8 mouse cellular contexts compared by ENCODE assay signal in genomic region chr12:49384876-49385630, GRCm38 (mm10). TPM values are rescaled to one million over a fixed set of nuclear protein-coding genes. Genes with fewer than 3 reads are reported as not detected.
DNase-seq lines count a peak whose midpoint lies in the region; ATAC-seq and TF ChIP-seq lines count a peak whose summit lies in the region.

Gene Gm43517 (plus strand): TSS chr12:49385174.

- no peaks in the 10 kb centered on the region for H3K36me3 ChIP-seq in megakaryocyte, embryonic 14.5 days (replicated peaks; ENCODE audit: low read length)
- no peaks in the 10 kb centered on the region for H3K36me3 ChIP-seq in embryonic facial prominence, embryonic 15.5 days
- H3K36me3 ChIP-seq in midbrain, embryonic 13.5 days: no peaks in the 10 kb centered on the region

- DNase-seq in layer of hippocampus, adult 2 months (ENCODE audit: low spot score in 2 of 2): no peak
- DNase-seq in yolk sac, embryonic 10.5 days (ENCODE audit: low spot score): no peak
- no peak for DNase-seq in urinary bladder, postnatal 14 days (ENCODE audit: low spot score)
- DNase-seq in gastrocnemius, adult 8-10 months (ENCODE audit: low spot score in 2 of 2): no peak

- peak within 1 kb of the TSS; percentile 49 for H3K4me2 ChIP-seq in embryonic facial prominence, embryonic 15.5 days (replicated peaks)
- peak within 1 kb of the TSS; percentile 48 for H3K4me2 ChIP-seq in midbrain, embryonic 13.5 days (replicated peaks)

- H3K9ac ChIP-seq in embryonic facial prominence, embryonic 15.5 days: no peak within 1 kb of the TSS
- peak within 1 kb of the TSS; percentile 37; the same call in 1 of the 2 replicates for H3K9ac ChIP-seq in midbrain, embryonic 13.5 days (replicated peaks)

- no peak for ATAC-seq in megakaryocyte, adult 5-6 weeks (ENCODE audit: poor library complexity, severe bottlenecking)
- ATAC-seq in embryonic facial prominence, embryonic 15.5 days (ENCODE audit: insufficient number of reproducible peaks, low FRiP score, low TSS enrichment, low read depth): no peak
- peak; percentile 40 for ATAC-seq in midbrain, embryonic 13.5 days

- 1% methylated on average over 64 of the region's 75 CpGs for WGBS in embryonic facial prominence, embryonic 15.5 days
- WGBS in midbrain, embryonic 13.5 days: 1% methylated on average over 75 of the region's 75 CpGs

- peak; percentile 57 for TF ChIP-seq CTCF in layer of hippocampus, adult 2 months (conservative IDR thresholded peaks at IDR 0.05)

- peaks cover 15% of the 10 kb centered on the region for H3K9me3 ChIP-seq in megakaryocyte, embryonic 14.5 days
- no peaks in the 10 kb centered on the region for H3K9me3 ChIP-seq in embryonic facial prominence, embryonic 15.5 days (replicated peaks)
- no peaks in the 10 kb centered on the region for H3K9me3 ChIP-seq in midbrain, embryonic 13.5 days

- H3K4me3 ChIP-seq in megakaryocyte, embryonic 14.5 days (replicated peaks): peak within 1 kb of the TSS; percentile 72
- peak within 1 kb of the TSS; percentile 40 for H3K4me3 ChIP-seq in embryonic facial prominence, embryonic 15.5 days (replicated peaks)
- peak within 1 kb of the TSS; percentile 89 for H3K4me3 ChIP-seq in layer of hippocampus, adult 2 months
- peak within 1 kb of the TSS; percentile 33 for H3K4me3 ChIP-seq in midbrain, embryonic 13.5 days (replicated peaks)

- peaks cover 25% of the 10 kb centered on the region for H3K4me1 ChIP-seq in megakaryocyte, embryonic 14.5 days
- peaks cover 20% of the 10 kb centered on the region for H3K4me1 ChIP-seq in embryonic facial prominence, embryonic 15.5 days
- peaks cover 11% of the 10 kb centered on the region; the same call in 1 of the 2 replicates for H3K4me1 ChIP-seq in midbrain, embryonic 13.5 days (replicated peaks)

- H3K27ac ChIP-seq in embryonic facial prominence, embryonic 15.5 days (replicated peaks): no peak within 1 kb of the TSS
- H3K27ac ChIP-seq in layer of hippocampus, adult 2 months: peak within 1 kb of the TSS; percentile 100
- peak within 1 kb of the TSS; percentile 51; the same call in 1 of the 2 replicates for H3K27ac ChIP-seq in midbrain, embryonic 13.5 days

- peaks cover 73% of the 10 kb centered on the region for H3K27me3 ChIP-seq in megakaryocyte, embryonic 14.5 days (replicated peaks)
- peaks cover 74% of the 10 kb centered on the region for H3K27me3 ChIP-seq in embryonic facial prominence, embryonic 15.5 days
- H3K27me3 ChIP-seq in midbrain, embryonic 13.5 days: peaks cover 79% of the 10 kb centered on the region

RNA-seq across cellular contexts. Expression of gene Gm43517, which starts in this region (rescaled TPM):
- polyA plus RNA-seq in megakaryocyte, embryonic 14.5 days (2012; ENCODE audit: insufficient read depth, low replicate concordance): not detected in 2 replicates
- total RNA-seq in megakaryocyte, adult 5-6 weeks (2015): not detected in 2 replicates
- not detected in 2 replicates for total RNA-seq in megakaryocyte, adult 5-6 weeks (2017)
- 0.05 TPM in 1 of 2 replicates, not detected in the other for polyA plus RNA-seq in embryonic facial prominence, embryonic 15.5 days (2015; fragmentation: Nextera tagmentation; extraction: Ambion mirVana)
- total RNA-seq in layer of hippocampus, adult 2 months (2021): 10 to 100 TPM; 11.7 to 12.8 TPM
- 0.15 TPM in 1 of 2 replicates, not detected in the other for polyA plus RNA-seq in midbrain, embryonic 13.5 days (2015; fragmentation: Nextera tagmentation; extraction: Ambion mirVana)
- total RNA-seq in gastrocnemius, adult 8-10 months (2022): not detected

Comparison
In these comparisons a context has a peak if more than half of its experiments do, and no peak if none do; other contexts are left out.
1. RNA of gene Gm43517 (total RNA-seq): 11.7 to 12.8 TPM in layer of hippocampus, adult 2 months; not detected in megakaryocyte, adult 5-6 weeks and not detected in gastrocnemius, adult 8-10 months; every median in the first group is over 10 times any median in the second.
2. Peak in ATAC-seq, H3K4me3 ChIP-seq, H3K27ac ChIP-seq, H3K9ac ChIP-seq and H3K4me2 ChIP-seq in midbrain, embryonic 13.5 days; RNA of the gene not detected or under 1 TPM.
3. H3K4me3 ChIP-seq: peak in every context shown above with its lines; median percentile 89 in layer of hippocampus, adult 2 months; 72 in megakaryocyte, embryonic 14.5 days; 40 in embryonic facial prominence, embryonic 15.5 days; 33 in midbrain, embryonic 13.5 days.